Mouse (Mus musculus) liver, embryonic 15.5 days (tissue): ENCODE measurements around the gene Padi2. TPM values are rescaled to one million over a fixed set of nuclear protein-coding genes. Genes with fewer than 3 reads are reported as not detected.

ENCODE experiments used
- ATAC-seq: fragments of 200-750 bp; cut with Nextera tagmentation; 2 replicates; pipeline ENCODE4 v1.8.0; 2017; ENCODE audit warnings: moderate number of reproducible peaks, mild to moderate bottlenecking, moderate library complexity; ENCODE audit not compliant: insufficient read depth
- H3K27ac ChIP-seq: fragments of 300-500 bp; sonication (generic); replicated peaks from 2 replicates; pipeline ENCODE4 v1.5.1; 2015; ENCODE audit warnings: mild to moderate bottlenecking, inconsistent platforms
- H3K27me3 ChIP-seq: fragments of 300-500 bp; sonication (generic); 2 replicates; pipeline ENCODE4 v1.6.1; 2015; ENCODE audit warnings: mild to moderate bottlenecking, inconsistent platforms
- H3K36me3 ChIP-seq: fragments of 300-500 bp; sonication (generic); replicated peaks from 2 replicates; pipeline ENCODE4 v1.6.1; 2015; ENCODE audit warnings: moderate library complexity, mild to moderate bottlenecking, inconsistent platforms
- H3K4me1 ChIP-seq: fragments of 300-500 bp; sonication (generic); replicated peaks from 2 replicates; pipeline ENCODE4 v1.6.1; 2015; ENCODE audit warnings: inconsistent platforms
- H3K4me2 ChIP-seq: fragments of 300-500 bp; sonication (generic); 2 replicates; pipeline ENCODE4 v1.6.1; 2015; ENCODE audit warnings: moderate library complexity, mild to moderate bottlenecking, inconsistent platforms
- H3K4me3 ChIP-seq: fragments of 300-500 bp; sonication (generic); replicated peaks from 2 replicates; pipeline ENCODE4 v1.5.1; 2015; ENCODE audit warnings: mild to moderate bottlenecking, inconsistent platforms
- H3K9ac ChIP-seq: fragments of 300-500 bp; sonication (generic); 2 replicates; pipeline ENCODE4 v1.6.1; 2015; ENCODE audit warnings: moderate library complexity, mild to moderate bottlenecking, inconsistent platforms
- H3K9me3 ChIP-seq: fragments of 300-500 bp; sonication (generic); replicated peaks from 2 replicates; pipeline ENCODE4 v1.6.1; 2016; ENCODE audit warnings: inconsistent platforms
- WGBS: fragments of 180-500 bp; shearing (Covaris S2); methylation state at CpG from one replicate; pipeline ENCODE4 v1.1.7; 2015; ENCODE audit warnings: mixed read lengths; ENCODE audit not compliant: insufficient replicate concordance; 5-methylcytosine and 5-hydroxymethylcytosine counted together
- polyA plus RNA-seq: library from polyadenylated mRNA; unstranded; fragments of >200 nt; fragmentation: Nextera tagmentation; extraction: Ambion mirVana; gene quantifications from 2 replicates; pipeline ENCODE4 v1.2.1, GENCODE M21; 2015

The Padi2 gene
- 1.6 and 2.2 TPM in 2 replicates for polyA plus RNA-seq

DNA sequence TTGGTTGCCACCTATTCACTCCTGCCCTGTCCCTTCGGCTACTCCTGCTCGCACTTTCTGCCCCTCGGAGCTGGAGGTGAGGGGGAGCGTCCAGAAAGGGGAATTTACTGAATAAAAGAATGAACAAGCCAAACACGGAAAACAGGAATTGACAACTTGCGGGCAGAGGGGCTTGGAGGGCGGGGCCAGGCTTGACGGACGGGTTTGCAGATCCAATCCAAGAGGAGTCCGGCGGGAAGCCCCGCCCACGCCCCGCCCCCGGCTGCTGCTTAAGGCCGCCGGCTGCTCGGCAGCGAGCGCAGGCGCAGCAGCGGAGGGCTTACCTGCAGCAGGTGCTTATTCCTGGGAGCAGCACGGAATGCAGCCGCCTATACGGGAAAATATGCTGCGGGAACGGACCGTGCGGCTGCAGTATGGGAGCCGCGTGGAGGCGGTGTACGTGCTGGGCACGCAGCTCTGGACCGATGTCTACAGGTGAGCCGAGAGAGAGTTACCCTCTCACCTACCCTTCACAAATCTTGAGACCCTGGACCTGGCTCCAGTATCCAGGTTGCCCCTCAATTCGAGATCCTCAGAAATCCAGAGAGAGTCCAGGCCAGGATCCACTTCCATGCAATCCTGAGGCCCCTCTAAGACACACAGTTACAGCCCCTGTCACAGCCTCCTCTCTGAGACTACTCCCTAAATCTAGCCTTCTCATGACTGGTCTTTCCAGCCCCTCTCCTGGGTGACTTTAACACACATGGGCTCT lies at the start of gene Padi2:
Gene Padi2, plus strand, starts transcription at position 269 of the 751 bp plus-strand sequence.
- Histone ChIP-seq H3K9ac (peak within 1 kb of the TSS; percentile 39), H3K4me1 (peaks cover 41% of the 10 kb centered on the region), H3K27ac (no peak within 1 kb of the TSS; the same call in 1 of the 2 replicates), H3K27me3 (peaks cover 76% of the 10 kb centered on the region), H3K36me3 (no peaks in the 10 kb centered on the region), H3K9me3 (no peaks in the 10 kb centered on the region), H3K4me3 (peak within 1 kb of the TSS; percentile 49), H3K4me2 (peak within 1 kb of the TSS; percentile 75)
- 2% methylated on average over 37 of the region's 37 CpGs for WGBS
- peak; percentile 32; the same call in 1 of the 2 replicates for ATAC-seq

DNA sequence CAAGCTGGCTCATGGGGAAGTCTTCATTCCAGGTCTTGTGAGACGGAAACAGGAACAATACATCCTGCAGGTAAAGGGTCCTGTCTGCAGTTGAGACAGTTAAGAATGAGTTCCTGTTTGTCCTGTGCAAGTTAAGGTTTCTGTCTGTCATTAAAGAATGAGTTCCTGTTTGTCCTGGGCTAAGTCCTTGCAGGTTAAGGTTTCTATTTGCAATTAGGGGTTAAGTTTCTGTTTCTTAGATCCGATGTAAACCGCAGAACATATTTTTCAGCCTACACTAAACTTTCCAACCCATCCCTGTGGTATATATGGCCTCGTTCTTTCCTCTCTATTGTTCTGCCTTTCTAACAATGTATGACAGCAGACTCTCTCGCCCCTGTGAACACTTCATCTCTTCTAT lies 49.1 kb upstream of the Padi2 start:
- H3K9ac ChIP-seq: no peak overlapping the region
- ATAC-seq: no peak
- H3K9me3 ChIP-seq: no peaks in the 10 kb centered on the region
- H3K27me3 ChIP-seq: peaks cover 9% of the 10 kb centered on the region; the same call in 1 of the 2 replicates
- no peak overlapping the region for H3K4me3 ChIP-seq
- H3K4me1 ChIP-seq: peaks cover 95% of the 10 kb centered on the region
- no peaks in the 10 kb centered on the region for H3K36me3 ChIP-seq
- peak overlapping the region; percentile 99 for H3K27ac ChIP-seq
- no peak overlapping the region for H3K4me2 ChIP-seq
- WGBS: 65% methylated on average over 5 of the region's 5 CpGs

DNA sequence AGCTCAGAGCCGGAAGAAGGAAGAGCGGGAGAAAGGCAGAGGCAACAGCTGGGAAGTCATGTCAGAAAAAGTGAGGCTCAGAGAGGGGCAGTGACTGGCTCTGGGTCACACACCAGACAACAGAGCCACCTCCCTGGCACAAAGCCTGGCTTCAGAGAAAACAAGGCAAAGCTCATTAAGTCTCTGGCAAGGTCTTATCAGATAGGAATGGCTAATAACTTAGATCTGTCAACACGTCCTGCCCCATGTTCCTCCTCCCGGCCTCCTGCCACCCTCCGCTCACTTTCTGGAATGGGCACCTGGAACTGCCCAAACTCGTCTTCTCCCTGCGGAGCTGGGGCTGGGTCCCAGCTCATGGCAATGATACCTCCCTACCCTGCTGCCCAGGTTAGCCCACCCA lies 48.3 kb upstream of the Padi2 start:
- no peaks in the 10 kb centered on the region for H3K9me3 ChIP-seq
- H3K4me1 ChIP-seq: peaks cover 96% of the 10 kb centered on the region
- H3K27ac ChIP-seq: peak overlapping the region; percentile 86
- ATAC-seq: no peak
- 78% methylated on average over 7 of the region's 7 CpGs for WGBS
- H3K27me3 ChIP-seq: peaks cover 7% of the 10 kb centered on the region; the same call in 1 of the 2 replicates
- no peaks in the 10 kb centered on the region for H3K36me3 ChIP-seq
- no peak overlapping the region for H3K4me2 ChIP-seq
- no peak overlapping the region for H3K4me3 ChIP-seq
- H3K9ac ChIP-seq: no peak overlapping the region

DNA sequence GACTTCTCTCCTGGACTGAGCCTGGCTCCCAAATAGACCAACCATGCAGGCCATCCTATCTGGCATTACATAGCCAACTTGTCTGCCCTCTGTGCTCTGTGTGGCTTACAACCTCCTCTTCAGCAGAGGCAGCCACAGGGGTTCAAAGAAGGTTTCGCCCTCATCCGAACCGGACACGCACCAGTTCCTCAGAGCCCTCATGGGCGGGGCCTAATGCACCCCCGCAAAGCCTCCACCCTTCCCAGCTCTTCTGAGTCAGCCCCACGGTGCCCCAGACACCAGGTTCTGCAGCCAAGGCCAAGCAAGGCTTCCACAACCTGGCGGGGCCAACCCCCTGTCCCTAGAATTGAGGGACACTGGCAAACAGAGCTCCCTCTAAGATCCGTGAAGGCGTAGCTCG lies 46.9 kb upstream of the Padi2 start:
- no peak overlapping the region for H3K4me3 ChIP-seq
- H3K4me2 ChIP-seq: peak overlapping the region; percentile 88
- peaks cover 7% of the 10 kb centered on the region; the same call in 1 of the 2 replicates for H3K27me3 ChIP-seq
- no peak for ATAC-seq
- peak overlapping the region; percentile 37; the same call in 1 of the 2 replicates for H3K9ac ChIP-seq
- no peaks in the 10 kb centered on the region for H3K36me3 ChIP-seq
- H3K9me3 ChIP-seq: no peaks in the 10 kb centered on the region
- WGBS: 59% methylated on average over 11 of the region's 11 CpGs
- H3K27ac ChIP-seq: peak overlapping the region; percentile 86
- H3K4me1 ChIP-seq: peaks cover 88% of the 10 kb centered on the region

DNA sequence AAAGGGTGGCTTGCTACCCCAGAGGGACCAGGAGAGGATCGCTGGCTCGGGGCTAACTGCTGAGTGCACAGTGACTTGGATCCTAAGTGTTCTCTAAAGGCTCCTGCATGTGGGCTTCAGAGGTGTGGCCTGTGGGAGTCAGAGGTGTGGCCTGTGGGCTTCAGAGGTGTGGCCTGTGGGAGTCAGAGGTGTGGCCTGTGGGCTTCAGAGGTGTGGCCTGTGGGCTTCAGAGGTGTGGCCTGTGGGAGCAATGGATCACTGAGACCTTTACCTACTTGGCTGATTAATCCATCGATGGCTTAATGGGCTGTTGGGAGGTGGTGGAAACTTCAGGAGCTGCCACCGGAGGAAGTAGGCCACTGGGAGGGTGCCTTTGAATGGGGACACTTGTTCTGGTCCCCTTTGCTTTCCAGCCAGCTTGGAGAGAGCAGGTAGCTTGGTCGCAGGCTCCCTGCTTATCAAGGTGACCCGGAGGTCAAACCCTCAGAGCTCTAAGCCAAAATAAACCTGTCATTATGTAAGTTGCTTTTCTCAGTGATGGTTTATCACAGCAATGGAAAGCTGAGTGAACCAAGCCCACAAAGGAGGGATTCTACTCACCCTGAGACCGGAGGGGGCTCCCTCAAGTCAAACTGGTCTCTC lies 45.9 kb upstream of the Padi2 start:
- 22% methylated on average over 7 of the region's 7 CpGs for WGBS
- Histone ChIP-seq H3K27me3 (peaks cover 7% of the 10 kb centered on the region; the same call in 1 of the 2 replicates), H3K4me3 (peak overlapping the region; percentile 50), H3K9ac (peak overlapping the region; percentile 67), H3K4me2 (peak overlapping the region; percentile 88), H3K9me3 (no peaks in the 10 kb centered on the region), H3K36me3 (no peaks in the 10 kb centered on the region), H3K27ac (peak overlapping the region; percentile 97), H3K4me1 (peaks cover 82% of the 10 kb centered on the region)
- peak; percentile 74 for ATAC-seq

DNA sequence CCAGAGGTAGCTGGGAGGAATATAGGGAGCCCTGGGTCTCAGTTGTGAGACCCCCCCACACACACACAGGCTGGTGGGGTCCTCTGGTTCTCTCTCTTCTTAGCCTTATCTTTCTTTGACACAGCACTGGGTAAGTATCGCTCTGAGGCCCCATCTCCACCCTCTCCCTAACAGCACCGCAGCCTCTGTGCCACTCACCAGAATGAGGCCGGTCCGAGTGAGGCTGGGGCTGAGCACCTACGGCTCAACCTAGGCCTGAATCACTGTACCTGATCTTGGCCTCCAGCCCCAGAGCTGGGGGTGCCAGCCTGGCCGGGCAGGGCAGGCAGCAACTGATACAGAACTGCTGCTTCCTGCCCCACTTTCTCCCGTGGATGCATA lies 45.4 kb upstream of the Padi2 start:
- H3K9me3 ChIP-seq: no peaks in the 10 kb centered on the region
- peak overlapping the region; percentile 88 for H3K4me2 ChIP-seq
- H3K27me3 ChIP-seq: peaks cover 7% of the 10 kb centered on the region; the same call in 1 of the 2 replicates
- peak overlapping the region; percentile 67 for H3K9ac ChIP-seq
- 20% methylated on average over 7 of the region's 7 CpGs for WGBS
- peak; percentile 91 for ATAC-seq
- H3K4me3 ChIP-seq: peak overlapping the region; percentile 50
- no peaks in the 10 kb centered on the region for H3K36me3 ChIP-seq
- H3K27ac ChIP-seq: peak overlapping the region; percentile 97
- peaks cover 76% of the 10 kb centered on the region for H3K4me1 ChIP-seq

DNA sequence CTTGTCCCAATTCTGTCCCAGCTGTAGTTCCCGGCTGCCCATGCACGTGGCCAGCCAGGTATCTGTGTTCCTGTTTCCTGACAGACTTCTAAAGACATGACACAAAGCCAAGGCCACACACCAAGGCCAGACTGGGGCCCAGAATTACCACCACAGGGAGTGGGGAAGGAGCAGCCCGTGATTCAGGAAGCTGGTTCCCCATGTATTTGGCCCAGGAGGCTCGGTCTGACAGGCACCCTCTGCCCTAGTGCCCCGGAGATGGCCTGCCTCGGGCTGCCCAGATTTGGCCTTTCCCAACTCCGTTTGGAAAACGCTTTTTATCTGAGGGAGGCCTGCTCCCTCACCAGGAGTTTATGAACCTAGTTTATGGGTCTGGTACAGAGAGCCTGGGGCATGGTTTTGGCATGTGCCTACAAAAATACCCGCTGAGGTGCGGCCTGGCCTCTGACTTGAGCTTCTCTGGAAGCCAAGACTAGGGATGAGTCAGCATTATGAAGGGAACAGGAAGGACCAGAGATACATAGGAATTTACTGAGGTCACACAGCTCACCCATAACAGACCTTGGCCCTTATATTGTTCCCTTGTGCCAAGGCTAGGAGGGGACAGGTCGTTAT lies 44.0 kb upstream of the Padi2 start:
- H3K4me2 ChIP-seq: no peak overlapping the region
- H3K9me3 ChIP-seq: no peaks in the 10 kb centered on the region
- H3K4me3 ChIP-seq: no peak overlapping the region
- peak overlapping the region; percentile 70 for H3K27ac ChIP-seq
- H3K4me1 ChIP-seq: peaks cover 71% of the 10 kb centered on the region
- no peaks in the 10 kb centered on the region for H3K36me3 ChIP-seq
- no peak for ATAC-seq
- 70% methylated on average over 11 of the region's 11 CpGs for WGBS
- no peak overlapping the region for H3K9ac ChIP-seq
- peaks cover 18% of the 10 kb centered on the region for H3K27me3 ChIP-seq

DNA sequence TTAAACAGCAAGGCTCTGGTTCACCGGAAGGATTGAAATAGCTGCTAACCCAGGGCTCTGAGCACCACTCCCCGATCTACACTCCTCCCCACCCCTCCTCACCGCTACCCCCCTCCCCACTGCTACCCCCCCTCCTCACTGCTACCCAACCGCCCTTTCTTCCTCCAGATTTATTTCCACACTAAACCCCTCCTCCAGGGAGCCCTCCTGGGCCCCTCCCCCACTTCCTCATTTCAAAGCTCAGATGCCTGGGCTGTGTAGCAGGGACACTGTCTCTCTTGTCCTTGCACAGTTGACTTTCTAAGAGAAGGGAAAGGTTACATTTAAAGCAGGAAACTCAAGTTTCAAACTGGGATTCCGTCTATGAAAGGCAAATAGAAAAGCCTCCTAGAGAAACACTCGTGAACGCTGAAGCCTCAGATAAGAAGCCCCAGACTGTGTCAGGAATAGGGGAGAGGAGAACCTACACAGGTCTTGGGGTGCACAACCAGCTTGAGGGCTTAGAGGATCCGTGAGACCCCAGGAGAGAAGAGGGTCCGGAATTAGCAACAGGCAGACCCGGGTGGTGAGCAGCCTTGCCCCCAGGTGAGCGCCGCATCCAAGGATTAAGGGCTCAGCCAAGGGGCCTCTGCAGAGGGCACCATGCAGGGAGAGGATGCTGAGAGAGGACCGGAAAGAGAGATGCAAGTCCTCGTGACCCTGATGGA lies 37.5 kb upstream of the Padi2 start:
- Histone ChIP-seq H3K36me3 (no peaks in the 10 kb centered on the region), H3K9ac (no peak overlapping the region), H3K27ac (no peak overlapping the region), H3K4me1 (peaks cover 61% of the 10 kb centered on the region), H3K27me3 (peaks cover 50% of the 10 kb centered on the region), H3K4me2 (peak overlapping the region; percentile 6; the same call in 1 of the 2 replicates), H3K9me3 (no peaks in the 10 kb centered on the region), H3K4me3 (no peak overlapping the region)
- ATAC-seq: no peak
- WGBS: 4% methylated on average over 14 of the region's 14 CpGs

DNA sequence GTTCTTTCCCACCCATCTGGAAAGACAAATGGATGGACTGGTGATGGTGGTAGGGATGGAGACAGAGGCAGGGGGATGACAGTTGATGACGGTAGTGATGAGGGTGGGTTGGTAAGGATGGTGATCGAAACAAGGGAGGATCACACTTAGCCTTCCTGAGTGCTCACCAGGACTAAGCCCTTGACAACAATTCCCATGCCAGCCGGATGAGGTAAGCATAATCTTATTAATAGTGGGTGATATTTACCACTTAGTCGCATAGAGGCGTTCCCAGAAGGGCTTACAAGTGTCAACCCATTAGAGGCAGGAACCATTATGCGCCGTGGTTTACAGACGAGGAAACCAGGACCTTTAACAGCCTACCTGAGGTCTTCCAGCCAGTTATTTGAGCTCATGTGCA lies 36.2 kb upstream of the Padi2 start:
- no peaks in the 10 kb centered on the region for H3K9me3 ChIP-seq
- no peak overlapping the region for H3K4me2 ChIP-seq
- peaks cover 58% of the 10 kb centered on the region for H3K4me1 ChIP-seq
- H3K4me3 ChIP-seq: no peak overlapping the region
- H3K27ac ChIP-seq: no peak overlapping the region
- no peak overlapping the region for H3K9ac ChIP-seq
- no peaks in the 10 kb centered on the region for H3K36me3 ChIP-seq
- 81% methylated on average over 8 of the region's 8 CpGs for WGBS
- peaks cover 50% of the 10 kb centered on the region for H3K27me3 ChIP-seq
- no peak for ATAC-seq

DNA sequence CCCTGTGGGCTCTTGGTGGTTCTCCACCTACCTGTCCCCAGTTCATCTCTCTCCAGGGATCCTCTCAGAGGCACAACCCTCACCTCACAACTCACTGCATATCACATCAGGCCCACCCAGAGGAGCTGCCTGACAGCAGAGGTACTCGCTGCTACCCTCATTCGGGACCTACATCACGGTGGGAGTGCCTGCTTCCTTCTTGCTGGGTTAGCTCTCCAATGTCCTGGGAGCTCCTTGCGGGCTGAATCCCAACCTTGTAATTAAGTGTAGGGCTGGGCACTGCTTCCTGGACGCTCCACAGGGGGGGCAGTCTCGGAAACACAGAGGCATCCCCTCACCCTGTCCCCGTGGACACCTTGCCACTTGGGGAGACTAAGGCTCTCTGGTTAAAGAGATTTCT lies 35.3 kb upstream of the Padi2 start:
- Histone ChIP-seq H3K4me1 (peaks cover 58% of the 10 kb centered on the region), H3K27me3 (peaks cover 49% of the 10 kb centered on the region), H3K9ac (no peak overlapping the region), H3K36me3 (no peaks in the 10 kb centered on the region), H3K27ac (no peak overlapping the region), H3K9me3 (no peaks in the 10 kb centered on the region), H3K4me2 (no peak overlapping the region), H3K4me3 (no peak overlapping the region)
- 74% methylated on average over 7 of the region's 7 CpGs for WGBS
- ATAC-seq: no peak
